7 mouse cellular contexts compared by ENCODE assay signal in the genomic region with DNA sequence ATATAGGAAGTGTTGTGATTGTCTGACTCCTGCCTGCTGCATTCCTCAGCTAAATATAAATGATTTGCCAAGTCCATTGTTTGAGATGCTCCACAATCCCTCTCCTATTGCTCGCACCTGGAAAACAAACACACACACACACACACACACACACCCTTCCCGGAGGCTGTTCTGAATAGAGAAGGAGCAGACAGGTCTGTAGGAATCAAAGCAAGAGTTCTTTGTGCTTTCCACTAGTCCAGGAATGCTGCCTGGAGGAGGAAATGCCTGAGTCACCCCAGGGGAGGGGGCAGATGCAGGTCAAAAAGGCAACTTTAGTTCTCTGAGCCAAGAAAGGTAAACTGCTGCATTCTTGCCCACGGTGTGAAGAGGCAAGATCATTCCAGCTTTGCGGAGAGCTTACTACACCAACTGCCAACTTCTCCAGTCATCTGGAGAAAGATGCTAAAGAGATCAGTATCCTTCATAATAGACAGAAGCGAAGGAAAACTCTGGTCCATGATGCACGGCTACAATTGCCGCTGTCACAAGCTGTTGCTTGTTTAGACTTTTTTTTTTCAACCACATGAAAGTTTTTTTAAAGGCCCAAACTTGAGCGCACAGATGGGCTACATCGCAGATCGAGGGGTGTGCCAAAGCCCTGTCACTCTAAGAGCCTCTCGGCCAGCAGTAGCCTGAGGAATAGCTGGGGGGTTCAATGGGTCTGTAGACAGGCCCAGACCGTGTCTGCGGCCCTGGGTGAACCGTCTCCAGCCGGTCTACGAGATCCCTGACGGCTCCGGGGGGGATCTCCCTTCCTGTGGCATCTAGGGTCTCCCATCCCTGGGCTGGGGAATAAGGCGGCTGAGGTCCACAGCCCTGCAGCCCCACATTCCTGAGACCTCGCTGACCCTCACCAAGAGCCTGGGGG. TPM values are rescaled to one million over a fixed set of nuclear protein-coding genes. Genes with fewer than 3 reads are reported as not detected.
A peak's percentile ranks its signal among the peaks of the same experiment; 100 is the strongest.
DNase-seq lines count a peak whose midpoint lies in the region; ATAC-seq and TF ChIP-seq lines count a peak whose summit lies in the region.

No protein-coding gene starts in this region.

- no peak for TF ChIP-seq POLR2A in myocyte (IDR thresholded peaks at IDR 0.05; ENCODE audit: insufficient read length, low read depth)

- H3K4me3 ChIP-seq in embryonic facial prominence, embryonic 12.5 days: peak overlapping the region; percentile 70
- peak overlapping the region; percentile 74 for H3K4me3 ChIP-seq in limb, embryonic 11.5 days (ENCODE audit: low read depth, low read length)
- peak overlapping the region; percentile 37 for H3K4me3 ChIP-seq in myocyte

- WGBS in embryonic facial prominence, embryonic 12.5 days: under 1% methylated on average over 20 of the region's 20 CpGs
- 6% methylated on average over 20 of the region's 20 CpGs for WGBS in limb, embryonic 11.5 days

- peak; percentile 3 for DNase-seq in thymus, postnatal 0 days (ENCODE audit: low spot score)
- no peak for DNase-seq in thymus, postnatal 14 days
- peak; percentile 66 to 71 for DNase-seq in heart, postnatal 36 days
- DNase-seq in limb, embryonic 11.5 days (ENCODE audit: low spot score): peak; percentile 61

- ATAC-seq in embryonic facial prominence, embryonic 12.5 days (ENCODE audit: insufficient number of reproducible peaks, insufficient read depth, low FRiP score, low TSS enrichment): peak; percentile 55; the same call in 1 of the 2 replicates
- ATAC-seq in limb, embryonic 11.5 days (ENCODE audit: insufficient number of reproducible peaks, low FRiP score, low TSS enrichment, low read depth): peak; percentile 67
- ATAC-seq in erythroid progenitor cell, adult 5-6 weeks (replicated peaks; ENCODE audit: low FRiP score, poor library complexity, severe bottlenecking): no peak

- peaks cover 10% of the 10 kb centered on the region for H3K4me1 ChIP-seq in embryonic facial prominence, embryonic 12.5 days
- peaks cover 14% of the 10 kb centered on the region for H3K4me1 ChIP-seq in limb, embryonic 11.5 days (ENCODE audit: control insufficient read depth, insufficient read depth, low read length)

- peak overlapping the region; percentile 80 for H3K9ac ChIP-seq in embryonic facial prominence, embryonic 12.5 days
- peak overlapping the region; percentile 75 for H3K9ac ChIP-seq in limb, embryonic 11.5 days (ENCODE audit: low read length)

- H3K4me2 ChIP-seq in embryonic facial prominence, embryonic 12.5 days (replicated peaks): peak overlapping the region; percentile 76
- peak overlapping the region; percentile 84 for H3K4me2 ChIP-seq in limb, embryonic 11.5 days (ENCODE audit: low read depth, severe bottlenecking)
- H3K4me2 ChIP-seq in myocyte (ENCODE audit: low read depth): peak overlapping the region; percentile 69

- no peaks in the 10 kb centered on the region for H3K36me3 ChIP-seq in embryonic facial prominence, embryonic 12.5 days
- no peaks in the 10 kb centered on the region for H3K36me3 ChIP-seq in limb, embryonic 11.5 days (ENCODE audit: control insufficient read depth, insufficient read depth, low read length)
- no peaks in the 10 kb centered on the region for H3K36me3 ChIP-seq in myocyte (ENCODE audit: control insufficient read depth, insufficient read depth)

- H3K27me3 ChIP-seq in embryonic facial prominence, embryonic 12.5 days: no peaks in the 10 kb centered on the region
- H3K27me3 ChIP-seq in limb, embryonic 11.5 days (ENCODE audit: control insufficient read depth, insufficient read depth, low read length): no peaks in the 10 kb centered on the region
- H3K27me3 ChIP-seq in myocyte (ENCODE audit: control insufficient read depth, insufficient read depth, insufficient read length): no peaks in the 10 kb centered on the region

- peak overlapping the region; percentile 23 for H3ac ChIP-seq in myocyte (ENCODE audit: control insufficient read depth, insufficient read length)

- intact Hi-C loops in heart, postnatal 36 days (cut with DNase I): loop anchor here (1.0 kb wide), 1 partner anchor 40 kb away; no protein-coding TSS in a partner anchor

- no peaks in the 10 kb centered on the region for H3K79me2 ChIP-seq in myocyte (ENCODE audit: control insufficient read depth, insufficient read depth)

- H3K27ac ChIP-seq in embryonic facial prominence, embryonic 12.5 days: peak overlapping the region; percentile 84
- peak overlapping the region; percentile 59 for H3K27ac ChIP-seq in limb, embryonic 11.5 days (replicated peaks; ENCODE audit: low read depth, low read length)

- no peaks in the 10 kb centered on the region for H3K9me3 ChIP-seq in embryonic facial prominence, embryonic 12.5 days
- no peaks in the 10 kb centered on the region for H3K9me3 ChIP-seq in limb, embryonic 11.5 days (ENCODE audit: control insufficient read depth, low read length)

TF ChIP-seq in myocyte, 11 proteins besides CTCF, POLR2A, EP300 and RAD21:
- TF ChIP-seq MAX (IDR thresholded peaks at IDR 0.05; ENCODE audit: low read depth) (no peak), USF1 (IDR thresholded peaks at IDR 0.05; ENCODE audit: low read depth) (no peak), MYOD1 (IDR thresholded peaks at IDR 0.05; ENCODE audit: control insufficient read depth in 1 of 3, insufficient read length in 2 of 3, low read depth in 2 of 3) (no peak), SRF (IDR thresholded peaks at IDR 0.05; ENCODE audit: control insufficient read depth, insufficient read length, low read depth) (no peak), E2F4 (IDR thresholded peaks at IDR 0.05; ENCODE audit: insufficient read depth) (no peak), TCF3 (IDR thresholded peaks at IDR 0.05; ENCODE audit: insufficient read length, low read depth) (no peak), TCF12 (IDR thresholded peaks at IDR 0.05; ENCODE audit: insufficient read depth, poor library complexity, severe bottlenecking) (no peak), REST (IDR thresholded peaks at IDR 0.05; ENCODE audit: insufficient read depth, insufficient read length) (no peak), POLR2AphosphoS2 (IDR thresholded peaks at IDR 0.05; ENCODE audit: insufficient read length, low read depth) (no peak), CEBPB (IDR thresholded peaks at IDR 0.05; ENCODE audit: insufficient read depth, poor library complexity, severe bottlenecking) (no peak), MYOG (IDR thresholded peaks at IDR 0.05; ENCODE audit: control insufficient read depth in 1 of 3, insufficient read depth in 1 of 3, insufficient read length in 2 of 3, low read depth in 2 of 3) (no peak)
TF ChIP-seq in myocyte: peak in this region for 0.

RNA-seq across cellular contexts. Expression of gene Tspan9, which starts 0.8 kb away (rescaled TPM):
- 28.2 and 28.6 TPM in 2 replicates for polyA plus RNA-seq in thymus, postnatal 0 days (2015; fragmentation: Nextera tagmentation; extraction: Ambion mirVana)
- polyA plus RNA-seq in embryonic facial prominence, embryonic 12.5 days (2016; fragmentation: Nextera tagmentation; extraction: Ambion mirVana): 108 and 110 TPM in 2 replicates
- total RNA-seq in heart, postnatal 36 days (2021): 100 to 1,000 TPM in 1 of 2 experiments, 10 to 100 TPM in 1; 80.9 to 113 TPM
- 68.2 and 77.2 TPM in 2 replicates for polyA plus RNA-seq in limb, embryonic 11.5 days (2014; fragmentation: Nextera tagmentation; extraction: Ambion mirVana)
- 227 TPM for polyA plus RNA-seq in myocyte (2012; fragmentation: generic; extraction: Trizol)
- not detected in 2 replicates for total RNA-seq in erythroid progenitor cell, adult 5-6 weeks (2015; ENCODE audit: low replicate concordance)
- 0.39 TPM in 1 of 2 replicates, not detected in the other for total RNA-seq in erythroid progenitor cell, adult 5-6 weeks (2017; ENCODE audit: low replicate concordance)
